Mouse (Mus musculus) layer of hippocampus, adult 9-10 months (tissue): Measurements from ENCODE around the gene Nid2.

Experiments used
- DNase-seq: peaks from one replicate; pipeline ENCODE4 v3.0.0; 2022; ENCODE audit warnings: low spot score

Gene Nid2

GRCm38 (mm10) chr14:19785797-19786588 lies 34.9 kb downstream of the Nid2 start:
- DNase-seq: no peak

DNA sequence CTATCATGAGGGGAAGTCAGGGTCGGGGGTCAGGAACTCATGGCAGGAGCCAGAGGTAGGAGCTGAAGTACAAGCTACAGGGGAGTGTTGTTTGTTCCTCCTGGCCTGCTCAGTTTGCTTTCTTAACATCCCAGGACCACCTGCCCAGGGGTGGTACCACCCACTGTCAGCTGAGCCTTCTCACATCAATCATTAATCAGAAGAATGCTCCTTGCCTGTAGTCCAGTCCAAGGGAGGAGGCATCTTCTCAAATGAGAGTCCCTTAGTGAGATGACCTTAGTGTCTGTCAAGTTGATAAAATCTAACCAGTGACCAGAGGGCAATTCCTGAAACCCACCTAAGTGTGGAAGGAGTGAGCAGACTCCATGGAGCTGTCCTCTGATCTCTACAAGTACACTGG lies 37.4 kb downstream of the Nid2 start:
- no peak for DNase-seq

- DNase-seq: no peak
Measured at GRCm38 (mm10) chr14:19794881-19795280, 43.8 kb downstream of the Nid2 start.

DNA sequence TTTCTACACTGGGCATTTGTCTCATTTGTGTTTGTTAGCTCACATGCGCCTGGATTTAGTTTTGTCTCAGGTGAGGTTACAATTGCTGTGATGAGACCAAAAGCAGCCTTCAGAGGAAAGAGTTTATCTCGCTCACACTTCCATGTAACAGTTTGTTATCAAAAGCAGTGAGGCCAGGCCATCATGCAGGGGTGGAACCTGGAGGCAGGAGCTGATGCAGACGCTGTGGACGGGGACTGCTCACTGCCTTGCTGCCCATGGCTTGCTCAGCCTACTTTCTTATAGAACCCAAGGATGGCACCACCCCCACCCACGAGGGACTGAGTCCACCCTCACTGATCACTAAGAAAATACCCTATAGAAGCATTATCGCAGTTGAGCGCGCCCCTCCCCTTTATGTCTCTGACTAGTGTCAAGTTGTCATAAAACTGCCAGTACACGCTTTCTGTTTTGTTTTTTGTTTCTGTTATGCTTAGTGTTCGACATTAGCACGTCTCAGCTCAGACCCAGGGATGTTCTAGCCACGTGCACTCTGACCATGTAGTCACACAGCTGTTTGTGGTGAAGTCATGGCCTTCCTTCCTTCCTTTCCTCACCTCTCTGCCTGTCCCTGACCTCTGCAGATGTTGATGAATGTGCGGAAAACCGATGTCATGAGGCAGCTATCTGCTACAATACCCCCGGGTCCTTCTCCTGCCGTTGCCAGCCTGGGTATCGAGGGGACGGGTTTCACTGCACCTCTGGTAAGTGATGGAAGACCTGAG lies 45.7 kb downstream of the Nid2 start:
- no peak for DNase-seq

DNA sequence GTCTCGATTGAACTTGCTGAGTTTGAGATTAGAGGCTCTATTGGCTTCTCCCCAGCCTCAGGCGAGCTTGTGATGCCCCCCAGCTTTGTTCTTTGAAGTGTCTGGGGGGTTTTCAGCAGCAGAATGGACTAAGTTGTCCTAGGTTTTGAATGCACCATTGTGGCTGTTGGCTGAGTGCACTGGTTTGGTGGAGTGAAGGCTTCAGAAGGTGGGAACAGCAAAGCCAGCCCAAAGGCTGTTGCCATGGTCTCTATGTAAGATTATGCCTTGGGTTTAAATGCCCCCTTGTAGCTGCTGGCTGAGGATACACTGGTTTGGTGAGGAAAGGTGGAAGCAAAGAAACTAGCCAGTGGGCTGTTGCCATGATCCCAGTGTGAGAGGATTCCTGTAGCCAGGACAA lies 49.4 kb downstream of the Nid2 start:
- no peak for DNase-seq

GRCm38 (mm10) chr14:19801474-19802215 lies 50.6 kb downstream of the Nid2 start:
- DNase-seq: no peak

GRCm38 (mm10) chr14:19803222-19803621 lies 52.2 kb downstream of the Nid2 start:
- no peak for DNase-seq

DNA sequence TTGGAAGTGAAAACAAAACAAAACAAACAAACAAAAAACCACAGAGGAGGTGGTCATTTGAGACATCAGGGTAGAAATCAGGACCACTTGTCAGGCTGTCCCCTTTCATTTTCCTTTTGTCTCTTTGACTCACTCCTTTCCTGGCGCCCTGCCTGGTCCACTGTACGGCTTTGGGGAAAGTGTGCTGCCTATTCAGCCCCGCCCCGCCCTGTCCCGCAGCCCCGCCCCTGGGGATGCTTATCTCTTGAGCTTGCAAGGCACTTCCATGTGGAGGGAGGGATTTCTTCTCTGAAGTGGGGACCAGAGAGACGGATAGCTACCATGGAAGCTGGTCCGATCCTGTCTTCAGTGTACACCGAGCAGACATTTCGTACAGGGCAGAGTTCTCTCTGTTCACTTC lies 52.6 kb downstream of the Nid2 start:
- no peak for DNase-seq

GRCm38 (mm10) chr14:19807339-19807738 lies 56.3 kb downstream of the Nid2 start:
- DNase-seq: no peak

GRCm38 (mm10) chr14:19807858-19808257 lies 56.8 kb downstream of the Nid2 start:
- DNase-seq: no peak

- no peak for DNase-seq
Measured at GRCm38 (mm10) chr14:19809934-19810333, 58.9 kb downstream of the Nid2 start.

DNA sequence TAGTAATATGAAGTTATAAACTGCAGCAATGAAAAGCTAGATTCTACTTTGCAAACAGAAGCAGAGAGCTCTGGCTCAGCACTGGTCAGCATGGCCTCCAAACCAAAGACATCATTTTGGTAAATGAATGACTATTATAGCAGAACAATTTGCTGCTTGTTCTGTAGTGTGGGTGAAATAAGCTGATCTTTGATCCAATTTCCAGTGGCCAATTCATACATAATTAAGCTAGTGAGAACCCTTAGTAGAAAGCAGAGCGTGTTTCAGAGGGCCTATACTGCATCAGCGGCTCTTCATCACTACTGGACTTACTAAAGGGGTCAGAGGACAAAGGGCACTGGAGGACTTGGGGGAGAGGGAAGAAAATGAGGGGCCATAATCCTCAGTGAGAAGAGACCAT lies 62.0 kb downstream of the Nid2 start:
- DNase-seq: no peak

GRCm38 (mm10) chr14:19817949-19818348 lies 66.9 kb downstream of the Nid2 start:
- peak; percentile 93 for DNase-seq

GRCm38 (mm10) chr14:19821686-19822085 lies 70.6 kb downstream of the Nid2 start:
- DNase-seq: no peak

- DNase-seq: peak; percentile 60
Measured at GRCm38 (mm10) chr14:19823321-19824142, 72.5 kb downstream of the Nid2 start, which contains the start of gene Rtraf. Gene Rtraf (minus strand): TSS chr14:19823824.

- no peak for DNase-seq
Measured at GRCm38 (mm10) chr14:19825481-19825880, 74.4 kb downstream of the Nid2 start.

- DNase-seq: no peak
Measured at GRCm38 (mm10) chr14:19836289-19836688, 85.2 kb downstream of the Nid2 start.

- DNase-seq: peak; percentile 69
Measured at GRCm38 (mm10) chr14:19839600-19840332, 88.7 kb downstream of the Nid2 start.

- DNase-seq: no peak
Measured at GRCm38 (mm10) chr14:19853471-19853870, 102.4 kb downstream of the Nid2 start.

DNA sequence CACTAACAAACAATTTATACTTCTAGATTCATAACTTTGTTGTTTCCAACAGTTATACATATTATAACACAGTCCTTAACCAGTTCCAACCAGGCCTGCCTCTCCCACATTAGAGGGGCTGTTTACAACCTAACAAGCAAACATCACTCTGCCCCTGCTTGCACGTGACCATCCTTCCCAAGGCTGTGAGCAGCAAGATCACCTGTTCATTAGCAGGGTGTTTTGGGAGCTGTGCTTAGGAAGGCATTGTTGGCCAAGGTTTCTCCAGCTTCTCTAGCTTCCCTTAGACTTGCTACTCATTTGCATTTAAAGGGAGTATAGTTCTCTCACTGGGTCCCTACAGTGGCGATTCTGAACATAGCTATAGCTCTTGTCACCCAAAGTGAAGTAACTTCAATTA lies 107.2 kb downstream of the Nid2 start:
- DNase-seq: no peak
